9 mouse cellular contexts compared by ENCODE assay signal in the genomic region with DNA sequence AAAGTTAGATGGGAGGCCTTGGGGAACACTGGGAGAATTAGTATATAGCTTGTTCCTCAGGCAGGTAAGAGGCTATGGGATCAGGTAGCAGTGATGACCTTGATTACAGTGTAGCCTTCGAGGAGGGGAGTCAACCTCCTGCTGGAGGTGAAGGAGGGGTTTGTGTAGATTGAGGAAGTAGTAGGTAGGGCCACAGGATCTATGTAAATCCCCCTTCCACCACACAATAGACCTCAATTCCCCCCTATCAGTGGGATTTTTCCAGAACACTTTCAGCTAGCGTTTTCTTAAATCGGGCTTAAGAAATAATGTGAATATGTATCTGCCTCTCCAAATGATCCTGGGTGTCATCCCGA. TPM values are rescaled to one million over a fixed set of nuclear protein-coding genes. Genes with fewer than 3 reads are reported as not detected.
DNase-seq lines count a peak whose midpoint lies in the region; ATAC-seq and TF ChIP-seq lines count a peak whose summit lies in the region.
"Had no signal": no experiment of that assay in that cellular context is flagged by ENCODE, and none has a peak within 500 bp of the region (broad histone marks: within the 10 kb centered on the region; RNA-seq: fewer than 3 reads in every experiment).

No protein-coding gene starts in this region.

- peak overlapping the region; percentile 36 for H3K4me3 ChIP-seq in kidney, postnatal 0 days (replicated peaks; ENCODE audit: low read depth, low read length)
- H3K4me3 ChIP-seq in embryonic facial prominence, embryonic 10.5 days, result peak overlapping the region; percentile 91
- H3K4me3 ChIP-seq in hindbrain, embryonic 15.5 days, result peak overlapping the region; percentile 90
- H3K4me3 ChIP-seq in midbrain, embryonic 15.5 days, result peak overlapping the region; percentile 63

- no peak for DNase-seq in kidney, postnatal 0 days (ENCODE audit: low spot score)
- DNase-seq in kidney, postnatal 36 days, result no peak
- no peak for DNase-seq in embryonic facial prominence, embryonic 10.5 days (ENCODE audit: low spot score)
- no peak for DNase-seq in urinary bladder, postnatal 36 days (ENCODE audit: low spot score in 2 of 2)
- DNase-seq in cerebellum, adult 18-20 months, result no peak
- no peak for DNase-seq in adrenal gland, adult 8-10 months

- 0% methylated on average over 4 of the region's 4 CpGs for WGBS in kidney, postnatal 0 days
- 0% methylated on average over 4 of the region's 4 CpGs for WGBS in embryonic facial prominence, embryonic 10.5 days
- 0% methylated on average over 4 of the region's 4 CpGs for whole genome bisulfite sequencing in hindbrain, embryonic 15.5 days
- WGBS in midbrain, embryonic 15.5 days, result 0% methylated on average over 4 of the region's 4 CpGs

- H3K4me1 ChIP-seq in kidney, postnatal 0 days (replicated peaks; ENCODE audit: insufficient read depth, low read length), result peaks cover 5% of the 10 kb centered on the region
- peaks cover 15% of the 10 kb centered on the region for H3K4me1 ChIP-seq in embryonic facial prominence, embryonic 10.5 days
- H3K4me1 ChIP-seq in hindbrain, embryonic 15.5 days (replicated peaks), result peaks cover 17% of the 10 kb centered on the region
- peaks cover 12% of the 10 kb centered on the region for H3K4me1 ChIP-seq in midbrain, embryonic 15.5 days

- H3K9ac ChIP-seq in kidney, postnatal 0 days (ENCODE audit: low read depth, low read length), result peak overlapping the region; percentile 48
- peak overlapping the region; percentile 46 for H3K9ac ChIP-seq in hindbrain, embryonic 15.5 days
- H3K9ac ChIP-seq in midbrain, embryonic 15.5 days, result peak overlapping the region; percentile 65

- no peaks in the 10 kb centered on the region for H3K27me3 ChIP-seq in kidney, postnatal 0 days (ENCODE audit: insufficient read depth, low read length)
- H3K27me3 ChIP-seq in embryonic facial prominence, embryonic 10.5 days (replicated peaks; ENCODE audit: low read depth, poor library complexity, severe bottlenecking), result no peaks in the 10 kb centered on the region
- no peaks in the 10 kb centered on the region for H3K27me3 ChIP-seq in hindbrain, embryonic 15.5 days
- H3K27me3 ChIP-seq in midbrain, embryonic 15.5 days (replicated peaks), result 0 out of 2 replicates have a peak, but pooled peaks cover under 1% of the 10 kb centered on the region

- no peak; the same call in 1 of the 2 replicates for TF ChIP-seq CTCF in kidney, postnatal 0 days (IDR thresholded peaks at IDR 0.05; ENCODE audit: low read depth)

- peaks cover 9% of the 10 kb centered on the region for H3K36me3 ChIP-seq in kidney, postnatal 0 days (ENCODE audit: insufficient read depth, low read length)
- H3K36me3 ChIP-seq in embryonic facial prominence, embryonic 10.5 days (replicated peaks), result peaks cover 15% of the 10 kb centered on the region
- H3K36me3 ChIP-seq in hindbrain, embryonic 15.5 days, result peaks cover 13% of the 10 kb centered on the region
- peaks cover 14% of the 10 kb centered on the region for H3K36me3 ChIP-seq in midbrain, embryonic 15.5 days (replicated peaks)

- H3K9me3 ChIP-seq in kidney, postnatal 0 days (replicated peaks; ENCODE audit: low read length), result no peaks in the 10 kb centered on the region
- no peaks in the 10 kb centered on the region for H3K9me3 ChIP-seq in embryonic facial prominence, embryonic 10.5 days
- no peaks in the 10 kb centered on the region for H3K9me3 ChIP-seq in hindbrain, embryonic 15.5 days
- no peaks in the 10 kb centered on the region for H3K9me3 ChIP-seq in midbrain, embryonic 15.5 days

- peak overlapping the region; percentile 65 for H3K4me2 ChIP-seq in kidney, postnatal 0 days (ENCODE audit: low read length)
- H3K4me2 ChIP-seq in hindbrain, embryonic 15.5 days, result peak overlapping the region; percentile 57
- peak overlapping the region; percentile 65 for H3K4me2 ChIP-seq in midbrain, embryonic 15.5 days

- peak overlapping the region; percentile 90 for H3K27ac ChIP-seq in kidney, postnatal 0 days
- peak overlapping the region; percentile 86 for H3K27ac ChIP-seq in embryonic facial prominence, embryonic 10.5 days (replicated peaks)
- peak overlapping the region; percentile 85 for H3K27ac ChIP-seq in hindbrain, embryonic 15.5 days (replicated peaks)
- H3K27ac ChIP-seq in midbrain, embryonic 15.5 days, result peak overlapping the region; percentile 94

- no peak for ATAC-seq in kidney, postnatal 0 days (replicated peaks; ENCODE audit: low FRiP score, low read depth)
- 0 out of 2 replicates have a peak, but pooled peaks have one; percentile 6 for ATAC-seq in hindbrain, embryonic 15.5 days (ENCODE audit: low FRiP score, low read depth)
- peak; percentile 43 for ATAC-seq in midbrain, embryonic 15.5 days (replicated peaks)

RNA-seq across cellular contexts. Expression of a gene that starts 0.6 kb away (rescaled TPM):
- polyA plus RNA-seq in kidney, postnatal 0 days (2015; fragmentation: Nextera tagmentation; extraction: Ambion mirVana), result 25.6 and 27.8 TPM in 2 replicates
- 19.7 and 21.5 TPM in 2 replicates for polyA plus RNA-seq in embryonic facial prominence, embryonic 10.5 days (2016; fragmentation: Nextera tagmentation; extraction: Ambion mirVana)
- 35.3 and 37.4 TPM in 2 replicates for polyA plus RNA-seq in hindbrain, embryonic 15.5 days (2015; fragmentation: Nextera tagmentation; extraction: Ambion mirVana)
- polyA plus RNA-seq in midbrain, embryonic 15.5 days (2015; fragmentation: Nextera tagmentation; extraction: Ambion mirVana), result 38.6 and 39.9 TPM in 2 replicates
- 10 to 100 TPM; 73.0 to 83.5 (median 80.3) TPM for total RNA-seq in adrenal gland, adult 8-10 months (2022)

RNA-seq across cellular contexts. Expression of a gene that starts 20.2 kb away (rescaled TPM):
- polyA plus RNA-seq in kidney, postnatal 0 days (2015; fragmentation: Nextera tagmentation; extraction: Ambion mirVana), result 3.7 and 3.8 TPM in 2 replicates
- polyA plus RNA-seq in embryonic facial prominence, embryonic 10.5 days (2016; fragmentation: Nextera tagmentation; extraction: Ambion mirVana), result 2.0 and 2.4 TPM in 2 replicates
- 15.7 and 17.1 TPM in 2 replicates for polyA plus RNA-seq in hindbrain, embryonic 15.5 days (2015; fragmentation: Nextera tagmentation; extraction: Ambion mirVana)
- 19.0 and 19.8 TPM in 2 replicates for polyA plus RNA-seq in midbrain, embryonic 15.5 days (2015; fragmentation: Nextera tagmentation; extraction: Ambion mirVana)
- under 1 TPM; 0.09 to 0.65 (median 0.34) TPM for total RNA-seq in adrenal gland, adult 8-10 months (2022)
- total RNA-seq: neutrophil, adult 5-6 weeks had no signal

RNA-seq across cellular contexts. Expression of a gene that starts 30.0 kb away (rescaled TPM):
- polyA plus RNA-seq in kidney, postnatal 0 days (2015; fragmentation: Nextera tagmentation; extraction: Ambion mirVana), result 0.10 TPM in 1 of 2 replicates, not detected in the other
- polyA plus RNA-seq in embryonic facial prominence, embryonic 10.5 days (2016; fragmentation: Nextera tagmentation; extraction: Ambion mirVana), result not detected in 2 replicates
- polyA plus RNA-seq in hindbrain, embryonic 15.5 days (2015; fragmentation: Nextera tagmentation; extraction: Ambion mirVana), result 0.53 and 0.73 TPM in 2 replicates
- 0.49 and 0.52 TPM in 2 replicates for polyA plus RNA-seq in midbrain, embryonic 15.5 days (2015; fragmentation: Nextera tagmentation; extraction: Ambion mirVana)
- not detected for total RNA-seq in adrenal gland, adult 8-10 months (2022)
- total RNA-seq: neutrophil, adult 5-6 weeks had no signal

RNA-seq across cellular contexts. Expression of a gene that starts 30.2 kb away (rescaled TPM):
- 0.37 and 0.78 TPM in 2 replicates for polyA plus RNA-seq in kidney, postnatal 0 days (2015; fragmentation: Nextera tagmentation; extraction: Ambion mirVana)
- not detected in 2 replicates for polyA plus RNA-seq in embryonic facial prominence, embryonic 10.5 days (2016; fragmentation: Nextera tagmentation; extraction: Ambion mirVana)
- polyA plus RNA-seq in hindbrain, embryonic 15.5 days (2015; fragmentation: Nextera tagmentation; extraction: Ambion mirVana), result 0.39 and 0.87 TPM in 2 replicates
- 0.56 TPM in 1 of 2 replicates, not detected in the other for polyA plus RNA-seq in midbrain, embryonic 15.5 days (2015; fragmentation: Nextera tagmentation; extraction: Ambion mirVana)
- 1 to 10 TPM in 1 of 4 experiments, not detected in 3; 1.2 TPM for total RNA-seq in adrenal gland, adult 8-10 months (2022)
- total RNA-seq: neutrophil, adult 5-6 weeks had no signal

RNA-seq across cellular contexts. Expression of a gene that starts 52.6 kb away (rescaled TPM):
- polyA plus RNA-seq in kidney, postnatal 0 days (2015; fragmentation: Nextera tagmentation; extraction: Ambion mirVana), result 613 and 625 TPM in 2 replicates
- polyA plus RNA-seq in embryonic facial prominence, embryonic 10.5 days (2016; fragmentation: Nextera tagmentation; extraction: Ambion mirVana), result 1,428 and 1,442 TPM in 2 replicates
- 1,671 and 1,849 TPM in 2 replicates for polyA plus RNA-seq in hindbrain, embryonic 15.5 days (2015; fragmentation: Nextera tagmentation; extraction: Ambion mirVana)
- polyA plus RNA-seq in midbrain, embryonic 15.5 days (2015; fragmentation: Nextera tagmentation; extraction: Ambion mirVana), result 1,751 and 1,836 TPM in 2 replicates
- 10 to 100 TPM; 36.0 to 48.0 (median 43.9) TPM for total RNA-seq in adrenal gland, adult 8-10 months (2022)

Comparison
In these comparisons a context has a peak if more than half of its experiments do, and no peak if none do; other contexts are left out.
1. H3K4me3 ChIP-seq: peak in every context shown above with its lines; median percentile 91 in embryonic facial prominence, embryonic 10.5 days; 90 in hindbrain, embryonic 15.5 days; 63 in midbrain, embryonic 15.5 days; 36 in kidney, postnatal 0 days.